Mouse (Mus musculus): Measurements from ENCODE around the gene Plekhm2.

DNA sequence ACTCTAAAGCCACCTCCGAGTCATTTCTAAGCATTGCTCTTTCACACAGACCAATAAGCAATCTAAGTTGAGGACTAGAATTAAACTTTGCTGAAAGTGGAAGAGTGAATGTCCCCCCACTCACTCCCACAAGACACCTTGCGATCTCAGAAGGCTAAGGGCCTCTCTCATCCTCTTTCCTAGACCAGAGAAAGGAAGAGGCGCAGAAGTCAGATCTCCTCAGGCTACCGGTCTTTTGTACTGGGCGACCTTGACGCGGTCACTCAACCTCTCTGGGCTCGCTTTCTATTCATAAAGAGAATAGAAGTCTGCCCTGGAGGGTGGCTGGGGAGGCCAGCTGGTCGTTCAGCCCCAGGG lies 65.8 kb downstream of the Plekhm2 start:
- TF ChIP-seq CTCF (IDR thresholded peaks at IDR 0.05; ENCODE audit: borderline replicate concordance, insufficient read depth, low read depth, low read length) (no peak), POLR2A (IDR thresholded peaks at IDR 0.05; ENCODE audit: borderline replicate concordance, insufficient read depth, low read length) (no peak)
